Mouse (Mus musculus) brain, embryonic 14.5 days (tissue): ENCODE data around the gene Fam57a.

Experiments used
- CTCF ChIP-seq: fragments of 200-500 bp; IDR thresholded peaks from 2 replicates; pipeline ENCODE4 v1.5.1; 2012; ENCODE audit warnings: inconsistent platforms, mild to moderate bottlenecking, moderate library complexity, borderline replicate concordance; ENCODE audit not compliant: insufficient read depth, insufficient read length; ENCODE audit errors: extremely low read depth
- POLR2A ChIP-seq: fragments of 200-500 bp; IDR thresholded peaks from 2 replicates; pipeline ENCODE4 v1.6.1; 2012; ENCODE audit warnings: mild to moderate bottlenecking, inconsistent platforms, borderline replicate concordance; ENCODE audit not compliant: poor library complexity, insufficient read depth, insufficient read length, severe bottlenecking; ENCODE audit errors: extremely low read depth

GRCm38 (mm10) chr11:76170207-76170606 lies 9.3 kb upstream of the Fam57a start:
- TF ChIP-seq CTCF (no peak), POLR2A (no peak)
